Mouse (Mus musculus) liver, embryonic 14.5 days (tissue): Measurements from ENCODE around the gene Rhox13.

Experiments
- CTCF ChIP-seq: IDR thresholded peaks from 2 replicates; pipeline ENCODE4 v1.5.1; 2016; ENCODE audit warnings: antibody characterized with exemption, low read depth, control low read depth
- EP300 ChIP-seq: IDR thresholded peaks from 2 replicates; pipeline ENCODE4 v1.6.1; 2016; ENCODE audit warnings: antibody characterized with exemption, low read depth

DNA sequence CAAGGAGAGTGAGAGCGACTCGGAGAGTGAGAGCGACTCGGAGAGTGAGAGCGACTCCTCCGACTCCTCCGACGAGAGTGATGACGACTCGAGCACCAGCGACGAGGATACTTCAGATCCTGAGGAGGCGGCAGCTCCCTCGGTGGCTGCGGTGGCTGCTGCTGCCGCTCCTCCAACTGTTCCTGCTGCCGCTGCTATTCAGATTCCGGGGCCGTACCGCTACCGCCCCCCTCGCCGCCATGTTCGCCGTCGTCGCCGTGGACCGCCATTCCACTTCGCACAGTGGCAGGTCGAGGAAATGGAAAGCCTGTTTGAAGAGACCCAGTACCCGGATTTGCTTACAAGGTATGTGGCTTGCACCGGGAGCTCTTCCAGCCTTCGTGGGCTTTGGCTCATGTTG, 459 bp downstream of the Rhox13 start:
- TF ChIP-seq CTCF (no peak), EP300 (no peak)
